Mouse (Mus musculus) liver, adult 2 months (tissue): Measurements from ENCODE around the gene Fam71e2.

Experiments
- CTCF ChIP-seq: fragments of 200-500 bp; IDR thresholded peaks from 2 replicates; pipeline ENCODE4 v1.5.1; 2011; ENCODE audit warnings: low read depth, low read length, control low read depth
- POLR2A ChIP-seq: fragments of 200-500 bp; IDR thresholded peaks from 2 replicates; pipeline ENCODE4 v1.6.1; 2011; ENCODE audit warnings: low read length, control low read depth; ENCODE audit not compliant: insufficient read depth; ENCODE audit errors: extremely low read depth

- TF ChIP-seq CTCF (no peak), POLR2A (no peak)
Observed at GRCm38 (mm10) chr7:4742482-4742819, 28.7 kb downstream of the Fam71e2 start.
